Mouse (Mus musculus): ENCODE data around the gene Espn.

DNA sequence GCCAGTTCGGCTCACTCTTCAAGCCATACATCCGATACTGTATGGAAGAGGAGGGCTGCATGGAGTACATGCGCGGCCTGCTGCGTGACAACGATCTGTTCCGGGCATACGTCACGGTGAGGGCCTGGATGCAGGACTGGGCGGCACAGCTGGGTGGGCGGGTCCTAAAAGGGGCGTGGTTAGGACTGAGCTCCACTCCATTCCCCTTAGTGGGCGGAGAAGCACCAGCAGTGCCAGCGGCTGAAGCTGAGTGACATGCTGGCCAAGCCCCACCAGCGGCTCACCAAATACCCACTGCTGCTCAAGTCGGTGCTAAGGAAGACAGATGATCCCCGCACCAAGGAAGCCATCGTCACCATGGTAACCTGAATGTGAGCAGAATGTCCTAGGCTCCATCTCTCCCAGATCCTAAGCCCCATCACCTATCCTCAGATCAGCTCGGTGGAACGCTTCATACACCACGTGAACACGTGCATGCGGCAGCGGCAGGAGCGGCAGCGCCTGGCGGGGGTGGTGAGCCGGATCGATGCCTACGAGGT lies 44.1 kb downstream of the Espn start:
- TF ChIP-seq GATA1 (IDR thresholded peaks at IDR 0.05; ENCODE audit: low read length): no peak
- TF ChIP-seq TAL1 (IDR thresholded peaks at IDR 0.05; ENCODE audit: low read length): no peak

Measured in erythroblast, embryonic 14.5 days (primary cell).